Mouse (Mus musculus) right cerebral cortex, postnatal 10 days (tissue): ENCODE measurements at regions not wholly inside any gene's neighbourhood (a gene's known extent, or its start where the extent isn't known, plus 50 kb on each side); places are given as distances from the start of the nearest gene placed in this dataset.
A peak's percentile ranks its signal among the peaks of the same experiment; 100 is the strongest.

ENCODE experiments used
- DNase-seq, 2 experiments: peaks; one replicate each; pipeline ENCODE4 v3.0.0; 2021; ENCODE audit warnings: low spot score in 2 of 2

DNA sequence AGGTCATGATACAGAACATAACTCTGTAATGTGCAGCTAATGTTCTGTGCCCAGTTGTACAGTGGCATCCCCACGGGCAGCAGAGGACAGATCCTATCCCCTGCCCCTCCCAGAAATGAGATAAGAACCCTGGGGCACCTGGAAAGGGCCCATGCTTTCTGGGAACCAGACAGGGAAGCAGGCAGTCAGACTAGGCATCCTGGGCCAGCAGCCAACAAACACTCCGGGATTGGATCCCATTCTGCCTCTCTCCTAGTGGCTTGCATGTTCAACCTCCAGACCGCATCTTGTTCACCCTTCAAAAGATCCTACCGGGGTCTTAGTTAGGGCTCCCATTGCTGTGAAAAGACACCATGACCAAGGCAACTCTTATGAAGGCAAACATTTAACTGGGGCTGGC, 229.0 kb upstream of the Rpl38 start:
- DNase-seq: peak in 1 of 2 experiments; percentile 52

- DNase-seq: no peak
These were observed 232.5 kb upstream of the Rpl38 start for GRCm38 (mm10) chr11:114435788-114436187.

DNA sequence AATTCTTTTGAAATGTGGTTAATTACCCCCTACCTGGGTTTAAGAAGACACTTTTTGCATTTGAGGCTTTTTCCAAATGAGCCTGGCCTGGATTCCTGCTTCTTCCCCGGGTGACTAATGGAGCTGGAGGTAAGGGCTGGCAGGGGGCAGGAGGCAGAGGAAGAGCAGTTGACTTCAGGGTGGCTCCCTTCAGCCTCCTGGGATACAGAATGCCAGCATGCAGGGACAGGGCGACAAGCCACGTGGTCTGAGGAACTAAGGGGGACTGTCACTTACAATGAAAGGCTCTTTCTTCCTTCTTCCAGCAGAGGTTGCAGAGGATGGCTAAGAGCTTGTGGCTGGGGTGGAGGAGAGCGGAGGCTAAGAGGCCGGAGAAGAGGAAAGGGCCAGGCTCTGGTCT, 234.8 kb upstream of the Rpl38 start:
- DNase-seq: peak in 1 of 2 experiments; percentile 40

DNA sequence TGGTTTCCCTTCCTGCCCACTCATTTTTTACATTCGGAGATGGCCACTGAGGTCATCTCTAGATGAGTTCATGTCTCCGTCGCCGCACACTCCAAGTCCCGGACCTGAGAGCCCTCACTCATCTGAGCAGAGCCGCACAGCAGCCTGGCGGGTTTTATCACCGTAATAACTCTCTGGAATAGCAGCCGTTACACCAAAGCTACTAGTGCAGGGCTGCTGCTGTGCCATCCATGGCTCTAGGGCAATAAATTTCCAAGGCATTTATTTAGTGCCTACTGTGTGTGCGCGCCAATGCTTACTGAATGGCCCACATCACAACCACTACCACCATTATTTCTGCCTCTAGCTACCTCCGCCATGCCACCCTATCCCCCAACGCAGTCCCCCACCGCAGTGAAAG, 242.9 kb upstream of the Rpl38 start:
- DNase-seq: no peak

- DNase-seq: peak in 1 of 2 experiments; percentile 20
These were observed 245.0 kb upstream of the Rpl38 start for GRCm38 (mm10) chr11:114423322-114423721.

DNA sequence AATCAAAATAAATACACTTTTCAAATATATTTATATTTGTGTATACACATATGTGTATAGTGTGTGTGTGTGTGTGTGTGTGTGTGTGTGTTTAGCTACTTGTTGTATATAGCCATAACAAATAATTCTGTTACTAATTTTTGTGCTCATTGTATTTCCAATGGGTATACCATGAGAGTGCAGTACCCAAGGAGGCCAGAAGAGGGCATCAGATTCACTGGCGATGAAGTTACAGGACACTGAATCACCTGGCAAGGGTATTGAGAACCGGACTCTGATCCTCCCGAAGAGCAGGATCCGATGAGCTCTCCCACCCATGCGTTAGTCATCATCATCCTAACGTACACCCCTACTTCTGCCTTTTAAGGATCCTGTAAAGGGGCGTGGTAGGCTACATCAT, 249.3 kb upstream of the Rpl38 start:
- DNase-seq: peak in 1 of 2 experiments; percentile 20

DNA sequence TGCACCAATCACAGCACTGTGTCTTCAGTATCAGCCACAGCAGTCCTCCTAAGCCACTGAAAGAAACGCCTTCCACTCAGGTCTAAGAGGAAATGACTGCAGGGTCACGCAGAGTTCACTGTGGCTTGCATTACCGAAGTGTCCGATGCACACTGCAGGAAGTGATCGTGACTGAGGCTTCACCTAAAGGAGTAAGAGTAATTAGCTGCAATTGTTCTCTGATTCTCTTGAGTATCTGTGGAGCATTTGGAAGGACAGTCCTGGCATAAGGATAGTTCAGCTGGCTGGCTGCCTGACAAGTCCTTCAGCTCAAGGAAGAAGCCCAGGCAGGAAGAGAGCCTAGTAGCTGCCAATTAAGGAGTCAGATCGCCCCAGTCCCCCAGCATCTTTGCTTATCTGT, 252.2 kb upstream of the Rpl38 start:
- no peak for DNase-seq

GRCm38 (mm10) chr11:114404401-114404800, 263.9 kb upstream of the Rpl38 start:
- DNase-seq: no peak

- DNase-seq: peak; percentile 56 to 69
These were observed 265.6 kb upstream of the Rpl38 start for GRCm38 (mm10) chr11:114402556-114403320.

GRCm38 (mm10) chr11:114400701-114401100, 267.6 kb upstream of the Rpl38 start:
- no peak for DNase-seq

DNA sequence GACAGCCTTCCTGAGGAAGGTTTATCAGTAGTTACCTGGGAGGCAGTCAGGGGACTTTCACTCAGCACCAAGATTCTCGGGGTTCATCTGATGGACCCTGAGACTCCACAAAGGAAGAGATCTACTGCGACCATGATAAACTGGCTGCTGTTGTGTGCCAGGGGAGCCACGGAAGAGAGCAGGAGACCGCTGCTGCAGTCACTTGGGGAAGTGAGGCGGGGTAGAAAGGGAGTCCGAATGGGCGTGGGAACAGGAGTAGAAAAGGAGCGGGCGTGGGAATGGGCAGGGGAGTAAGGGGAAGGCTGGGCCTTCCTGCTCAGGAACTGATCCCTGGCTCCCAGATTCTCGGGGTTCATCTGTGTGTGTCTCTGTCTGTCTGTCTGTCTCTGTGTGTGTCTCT, 276.2 kb upstream of the Rpl38 start:
- DNase-seq: no peak

DNA sequence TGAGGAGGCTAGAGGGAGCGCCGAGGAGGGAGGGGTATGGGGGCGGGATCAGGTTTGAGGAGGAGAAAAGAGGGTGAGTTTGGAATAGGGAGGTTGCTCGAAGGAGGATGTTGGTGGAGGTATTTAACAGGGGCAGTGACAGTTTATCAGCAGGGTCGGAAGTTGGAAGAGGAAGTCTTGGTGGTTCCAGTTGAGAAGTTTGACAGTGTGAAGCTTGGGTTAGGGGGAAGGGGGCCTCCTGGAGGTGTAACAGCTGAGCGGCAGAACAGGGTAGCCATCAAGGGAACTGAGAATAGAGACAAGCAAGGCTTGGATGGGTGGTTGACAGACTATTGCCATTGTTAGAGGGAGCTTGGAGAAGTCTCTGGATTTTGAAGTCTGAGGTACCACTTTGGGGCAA, 276.8 kb upstream of the Rpl38 start:
- DNase-seq: no peak

DNA sequence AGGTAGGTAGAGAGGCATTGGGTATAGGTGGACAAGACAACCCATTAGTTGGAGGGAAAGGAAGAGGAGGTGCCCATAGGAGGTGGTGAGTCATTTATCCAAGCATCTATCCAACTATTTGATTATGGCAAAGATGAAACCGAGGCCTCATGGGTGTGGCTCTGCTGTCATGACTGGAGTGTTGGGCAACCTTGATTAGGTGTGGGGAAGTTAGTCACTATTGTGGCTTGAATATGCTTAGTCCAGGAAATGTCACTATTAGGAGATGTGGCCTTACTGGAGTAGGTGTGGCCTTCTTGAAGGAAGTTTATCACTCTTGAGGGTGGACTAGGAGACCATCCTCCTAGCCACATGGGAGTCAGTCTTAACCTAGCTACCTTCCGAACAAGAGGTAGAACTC, 281.2 kb upstream of the Rpl38 start:
- no peak for DNase-seq

GRCm38 (mm10) chr11:114379411-114379824, 288.9 kb upstream of the Rpl38 start:
- no peak for DNase-seq

GRCm38 (mm10) chr11:114375921-114376320, 292.4 kb upstream of the Rpl38 start:
- peak in 1 of 2 experiments; percentile 29 for DNase-seq

- no peak for DNase-seq
These were observed 297.6 kb upstream of the Rpl38 start for GRCm38 (mm10) chr11:114370708-114371107.

GRCm38 (mm10) chr11:114367779-114368178, 300.5 kb upstream of the Rpl38 start:
- no peak for DNase-seq

- no peak for DNase-seq
These were observed 294.1 kb upstream of the Sdk2 start for GRCm38 (mm10) chr11:114360946-114361345.

DNA sequence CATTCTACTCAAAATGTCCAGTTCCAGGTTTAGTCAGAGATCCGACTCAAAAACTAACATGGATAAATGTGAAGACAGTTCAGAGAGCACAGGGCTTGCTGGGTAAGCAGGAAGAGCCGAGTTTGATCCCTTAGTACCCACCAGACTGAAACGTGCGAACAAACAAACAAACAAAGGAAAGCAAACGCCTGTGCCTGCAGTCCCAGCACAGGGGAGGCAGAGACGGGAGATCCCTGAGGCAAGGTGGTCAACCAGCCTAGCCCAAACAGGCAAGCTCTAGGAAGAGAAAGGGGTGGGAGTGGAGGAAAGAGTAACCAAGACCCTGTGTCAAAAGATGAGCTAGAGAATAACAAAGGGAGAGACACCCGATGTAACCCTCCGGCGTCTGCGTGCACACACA, 293.5 kb upstream of the Sdk2 start:
- no peak for DNase-seq

- DNase-seq: no peak
These were observed 285.4 kb upstream of the Sdk2 start for GRCm38 (mm10) chr11:114352146-114352795.

DNA sequence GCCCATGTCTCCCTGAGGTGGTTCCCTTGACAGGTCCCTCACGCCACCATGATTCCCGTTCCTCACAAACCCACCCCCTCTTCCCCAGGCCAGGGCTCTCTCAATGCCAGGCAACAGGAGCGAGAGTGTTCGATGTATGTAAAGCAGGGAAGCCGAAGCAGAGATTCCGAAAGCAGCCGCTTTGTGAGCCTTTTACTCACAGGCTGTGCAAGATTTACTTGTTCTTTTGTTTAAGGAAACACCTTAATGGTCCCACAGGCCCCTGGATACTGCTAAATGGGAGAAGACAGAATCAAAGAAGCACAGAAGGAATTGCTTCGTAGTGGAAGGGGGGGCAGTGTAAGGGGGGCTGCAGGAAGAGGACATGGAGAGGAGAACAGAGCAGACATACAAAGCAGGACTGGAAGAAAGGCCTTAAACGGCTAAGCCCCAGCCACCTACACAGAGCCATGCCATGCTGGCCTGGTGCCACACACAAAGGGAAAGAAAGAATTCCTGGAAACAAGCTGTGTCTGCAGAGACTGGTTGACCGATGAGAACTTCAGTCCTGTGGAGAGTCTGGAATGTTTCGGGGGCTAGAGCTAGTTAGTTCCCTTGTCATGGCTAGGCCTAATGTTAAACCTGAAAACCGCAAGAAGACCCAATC, 270.1 kb upstream of the Sdk2 start:
- DNase-seq: no peak

GRCm38 (mm10) chr11:114335950-114336838, 269.3 kb upstream of the Sdk2 start:
- DNase-seq: no peak
